Mouse (Mus musculus) ES-E14 (cell line): ENCODE data around the gene Hoxc5. TPM values are rescaled to one million over a fixed set of nuclear protein-coding genes. Genes with fewer than 3 reads are reported as not detected.

Experiments
- DNase-seq: peaks from one replicate; pipeline ENCODE4 v3.0.0-alpha.2; 2013; ENCODE audit warnings: low read depth, low spot score
- H3K27ac ChIP-seq: 2 replicates; pipeline ENCODE4 v1.5.1; 2012; ENCODE audit warnings: low read depth, mild to moderate bottlenecking, low read length, moderate library complexity, mixed read lengths; ENCODE audit not compliant: poor library complexity, insufficient read depth, severe bottlenecking
- H3K36me3 ChIP-seq: 2 replicates; pipeline ENCODE4 v1.6.1; 2012; ENCODE audit warnings: mild to moderate bottlenecking, low read length, moderate library complexity, mixed read lengths; ENCODE audit not compliant: control insufficient read depth, poor library complexity, insufficient read depth, severe bottlenecking
- H3K4me1 ChIP-seq, 2 experiments: fragments of 150-350 bp in 1 of 2; sonication (generic) in 1 of 2; 2 replicates each; pipeline ENCODE4 v1.6.1; 2012; ENCODE audit warnings: low read length in 2 of 2, mild to moderate bottlenecking in 1 of 2, mixed read lengths in 1 of 2; ENCODE audit not compliant: control insufficient read depth in 2 of 2, insufficient read depth in 2 of 2, poor library complexity in 1 of 2
- H3K4me3 ChIP-seq, 2 experiments: fragments of 150-350 bp in 1 of 2; sonication (generic) in 1 of 2; 2 replicates each; pipeline ENCODE4 v1.5.1; 2012; ENCODE audit warnings: low read length in 2 of 2, low read depth in 1 of 2, mild to moderate bottlenecking in 1 of 2, mixed read lengths in 1 of 2; ENCODE audit not compliant: insufficient read depth in 1 of 2, poor library complexity in 1 of 2, severe bottlenecking in 1 of 2
- H3K9ac ChIP-seq: 2 replicates; pipeline ENCODE4 v1.6.1; 2012; ENCODE audit warnings: low read depth, mild to moderate bottlenecking, low read length, mixed read lengths; ENCODE audit not compliant: poor library complexity, insufficient read depth, severe bottlenecking
- H3K9me3 ChIP-seq: fragments of 150-350 bp; sonication (generic); 2 replicates; pipeline ENCODE4 v1.6.1; 2012; ENCODE audit warnings: low read depth, mild to moderate bottlenecking, low read length; ENCODE audit not compliant: control insufficient read depth, insufficient read depth
- CHD2 ChIP-seq: IDR thresholded peaks from 2 replicates; pipeline ENCODE4 v1.6.1; 2014; ENCODE audit warnings: mild to moderate bottlenecking, low read depth, low read length, inconsistent platforms
- HCFC1 ChIP-seq: IDR thresholded peaks from 2 replicates; pipeline ENCODE4 v1.6.1; 2012; ENCODE audit warnings: low read length, inconsistent platforms, borderline replicate concordance; ENCODE audit not compliant: insufficient read depth
- MAFK ChIP-seq: IDR thresholded peaks from 2 replicates; pipeline ENCODE4 v1.6.1; 2014; ENCODE audit warnings: mild to moderate bottlenecking, low read depth, low read length, inconsistent platforms; ENCODE audit not compliant: insufficient read depth
- ZC3H11A ChIP-seq: IDR thresholded peaks from 2 replicates; pipeline ENCODE4 v1.6.1; 2012; ENCODE audit warnings: low read depth, mild to moderate bottlenecking, inconsistent platforms, low read length, borderline replicate concordance
- ZNF384 ChIP-seq: IDR thresholded peaks from 2 replicates; pipeline ENCODE4 v1.6.1; 2012; ENCODE audit warnings: low read depth, low read length, inconsistent platforms
- in situ Hi-C, 2 experiments: fragments of 600-800 bp; cut with MboI; formaldehyde crosslinking; loops; one replicate each; pipeline ENCODE4 v1.15.1; 2025; ENCODE audit warnings: low sequenced_read_pairs in 2 of 2, inconsistent platforms in 1 of 2; ENCODE audit not compliant: unreplicated experiment in 2 of 2
- total RNA-seq: library from RNA; depleted of rRNA; stranded (reverse); fragments of 300-350 nt; gene quantifications from 2 replicates; pipeline ENCODE4 v1.2.3, GENCODE M21; 2012

The Hoxc5 gene
- total RNA-seq, 1 experiment = 0.22 TPM

GRCm38 (mm10) chr15:102927032-102927645, 40.1 kb upstream of the Hoxc5 start:
- H3K9me3 ChIP-seq = no peaks in the 10 kb centered on the region
- H3K4me3 ChIP-seq = peak overlapping the region; percentile 19 to 20; a peak in 3 of 4 replicates
- no peak for TF ChIP-seq MAFK
- no peak for TF ChIP-seq HCFC1
- TF ChIP-seq ZC3H11A = no peak
- TF ChIP-seq ZNF384 = no peak
- TF ChIP-seq CHD2 = no peak

GRCm38 (mm10) chr15:102931706-102932358, 35.4 kb upstream of the Hoxc5 start:
- no peaks in the 10 kb centered on the region for H3K36me3 ChIP-seq
- no peak overlapping the region for H3K27ac ChIP-seq
- H3K4me3 ChIP-seq = peak overlapping the region; percentile 33 to 54
- TF ChIP-seq CHD2 (no peak), ZNF384 (peak; percentile 92)
- in situ Hi-C loops = loop anchor here in 1 of 2 experiments (25.0 kb wide), 1 partner anchor 920 kb away; the partner anchor contains the start of gene Krt8
- H3K4me1 ChIP-seq = peaks cover 1 to 10% of the 10 kb centered on the region in 2 experiments; a peak in 1 of 4 replicates
- no peaks in the 10 kb centered on the region for H3K9me3 ChIP-seq
- DNase-seq = peak; percentile 81
- peak overlapping the region; percentile 26; the same call in 1 of the 2 replicates for H3K9ac ChIP-seq

More at GRCm38 (mm10) chr15:102927032-102927645, 40.1 kb upstream of the Hoxc5 start:
- H3K4me1 ChIP-seq = peaks cover 0 to 5% of the 10 kb centered on the region in 2 experiments; a peak in 1 of 4 replicates
- in situ Hi-C loops = loop anchor here (10.0 to 25.0 kb wide), 2 partner anchors 58 to 915 kb away; partner anchors contain the start of gene Krt8 (in 1 of the 2)
- DNase-seq = no peak
- H3K36me3 ChIP-seq = no peaks in the 10 kb centered on the region
- no peak overlapping the region; the same call in 1 of the 2 replicates for H3K9ac ChIP-seq
- H3K27ac ChIP-seq = no peak overlapping the region

- H3K9me3 ChIP-seq = no peaks in the 10 kb centered on the region
- peak overlapping the region in 1 of 2 experiments; percentile 12; a peak in 1 of 4 replicates for H3K4me3 ChIP-seq
- TF ChIP-seq ZC3H11A = no peak
- TF ChIP-seq MAFK = no peak
- no peak for TF ChIP-seq CHD2
- no peak overlapping the region for H3K27ac ChIP-seq
- H3K4me1 ChIP-seq = peaks cover 1 to 8% of the 10 kb centered on the region in 2 experiments; a peak in 1 of 4 replicates
- in situ Hi-C loops = loop anchor here in 1 of 2 experiments (25.0 kb wide), 1 partner anchor 922 kb away; the partner anchor contains the start of gene Krt8
- no peak overlapping the region for H3K9ac ChIP-seq
- no peaks in the 10 kb centered on the region for H3K36me3 ChIP-seq
- DNase-seq = no peak
Observed at GRCm38 (mm10) chr15:102934438-102934837, 32.8 kb upstream of the Hoxc5 start.

GRCm38 (mm10) chr15:102934897-102935296, 32.3 kb upstream of the Hoxc5 start:
- Histone ChIP-seq H3K4me1 (peaks cover 1 to 9% of the 10 kb centered on the region in 2 experiments; a peak in 1 of 4 replicates), H3K9ac (no peak overlapping the region), H3K27ac (no peak overlapping the region), H3K4me3 (0 out of 4 replicates have a peak overlapping the region, but pooled peaks have one; percentile 12 to 13), H3K36me3 (no peaks in the 10 kb centered on the region), H3K9me3 (no peaks in the 10 kb centered on the region)
- TF ChIP-seq MAFK = no peak
- no peak for TF ChIP-seq ZC3H11A
- no peak for TF ChIP-seq CHD2
- in situ Hi-C loops = loop anchor here in 1 of 2 experiments (25.0 kb wide), 1 partner anchor 923 kb away; the partner anchor contains the start of gene Krt8
- DNase-seq = no peak
